Mouse (Mus musculus) lung, postnatal 0 days (tissue): ENCODE data around the gene Hscb. TPM values are rescaled to one million over a fixed set of nuclear protein-coding genes. Genes with fewer than 3 reads are reported as not detected.

Experiments
- ATAC-seq: fragments of 200-750 bp; cut with Nextera tagmentation; 2 replicates; pipeline ENCODE4 v1.8.0; 2017; ENCODE audit warnings: moderate library complexity
- DNase-seq: peaks from one replicate; pipeline ENCODE4 v3.0.0-alpha.2; 2016; ENCODE audit warnings: low spot score
- H3K27ac ChIP-seq: fragments of 300-500 bp; sonication (generic); 2 replicates; pipeline ENCODE4 v1.5.1; 2014; ENCODE audit warnings: antibody characterized with exemption, mild to moderate bottlenecking, low read length, mixed read lengths
- H3K27me3 ChIP-seq: fragments of 300-500 bp; sonication (generic); replicated peaks from 2 replicates; pipeline ENCODE4 v1.6.1; 2014; ENCODE audit warnings: low read length, mixed read lengths; ENCODE audit not compliant: insufficient read depth
- H3K36me3 ChIP-seq: fragments of 300-500 bp; sonication (generic); 2 replicates; pipeline ENCODE4 v1.6.1; 2014; ENCODE audit warnings: low read length, mixed read lengths; ENCODE audit not compliant: insufficient read depth
- H3K4me1 ChIP-seq: fragments of 300-500 bp; sonication (generic); 2 replicates; pipeline ENCODE4 v1.6.1; 2014; ENCODE audit warnings: antibody characterized with exemption, low read depth, low read length, mixed read lengths; ENCODE audit not compliant: insufficient read depth
- H3K4me2 ChIP-seq: fragments of 300-500 bp; sonication (generic); replicated peaks from 2 replicates; pipeline ENCODE4 v1.6.1; 2014; ENCODE audit warnings: low read depth, mild to moderate bottlenecking, low read length, moderate library complexity, mixed read lengths
- H3K4me3 ChIP-seq: fragments of 300-500 bp; sonication (generic); 2 replicates; pipeline ENCODE4 v1.5.1; 2014; ENCODE audit warnings: low read depth, low read length
- H3K9ac ChIP-seq: fragments of 300-500 bp; sonication (generic); replicated peaks from 2 replicates; pipeline ENCODE4 v1.6.1; 2014; ENCODE audit warnings: low read depth, mild to moderate bottlenecking
- H3K9me3 ChIP-seq: fragments of 300-500 bp; sonication (generic); 2 replicates; pipeline ENCODE4 v1.6.1; 2016; ENCODE audit warnings: low read length, mixed read lengths
- CTCF ChIP-seq: IDR thresholded peaks from 2 replicates; pipeline ENCODE4 v1.5.1; 2016; ENCODE audit warnings: antibody characterized with exemption, mild to moderate bottlenecking
- EP300 ChIP-seq: IDR thresholded peaks from 2 replicates; pipeline ENCODE4 v1.6.1; 2016; ENCODE audit warnings: antibody characterized with exemption, mild to moderate bottlenecking, control low read depth
- WGBS: fragments of 180-500 bp; shearing (Covaris S2); extraction: QIAGEN DNeasy Blood & Tissue Kit; methylation state at CpG from one replicate; pipeline ENCODE4 v1.1.7; 2014; 5-methylcytosine and 5-hydroxymethylcytosine counted together
- polyA plus RNA-seq: library from polyadenylated mRNA; unstranded; fragments of >200 nt; fragmentation: Nextera tagmentation; extraction: Ambion mirVana; gene quantifications from 2 replicates; pipeline ENCODE4 v1.2.1, GENCODE M21; 2015

Gene Hscb
- polyA plus RNA-seq, 1 experiment from 2014 or later, result 32.0 TPM

DNA sequence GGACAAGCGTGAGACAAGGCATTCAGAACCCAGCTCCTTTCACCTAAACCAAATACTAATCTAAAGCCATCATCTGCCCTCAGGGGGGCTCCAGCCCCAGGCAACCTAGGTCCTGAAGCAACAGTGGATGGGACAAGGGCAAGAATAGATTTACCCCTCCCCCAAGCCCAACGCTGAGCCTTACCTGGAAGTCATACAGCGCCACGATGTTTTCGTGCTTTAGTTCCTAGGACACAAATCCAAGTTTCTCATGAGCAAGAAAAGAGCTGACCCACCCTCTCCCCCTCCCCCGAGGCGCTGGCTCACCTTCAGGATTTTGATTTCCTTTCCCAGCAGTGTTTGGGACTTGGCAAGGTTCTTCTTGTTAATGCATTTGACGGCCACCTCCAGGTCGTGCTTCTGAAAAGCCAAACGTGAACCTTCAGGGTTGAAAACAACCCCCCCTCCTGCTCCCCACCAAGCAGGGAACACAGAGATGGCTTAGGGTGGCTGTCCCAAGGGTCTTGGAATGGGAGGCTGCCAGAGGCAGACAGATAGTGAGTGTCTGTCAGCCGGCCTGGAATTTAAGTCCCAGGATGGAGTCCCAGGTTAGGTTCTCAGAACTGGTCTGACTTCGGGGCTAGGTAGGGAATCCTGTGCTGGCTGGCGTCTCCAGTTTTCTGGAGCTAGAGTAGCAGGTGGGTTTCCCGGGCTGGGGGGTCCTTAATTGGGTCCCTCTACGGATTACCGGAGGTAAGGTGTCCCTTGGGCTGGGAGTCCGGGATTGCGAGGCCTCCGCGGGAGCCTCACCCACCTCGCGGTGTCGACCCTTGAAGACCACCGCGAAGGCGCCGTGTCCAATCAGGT, 30.5 kb downstream of the Hscb start:
- peaks cover 7% of the 10 kb centered on the region; the same call in 1 of the 2 replicates for H3K4me1 ChIP-seq
- H3K4me3 ChIP-seq, result peak overlapping the region; percentile 97
- H3K27me3 ChIP-seq, result no peaks in the 10 kb centered on the region
- H3K36me3 ChIP-seq, result peaks cover 6% of the 10 kb centered on the region; the same call in 1 of the 2 replicates
- no peaks in the 10 kb centered on the region for H3K9me3 ChIP-seq
- WGBS, result under 1% methylated on average over 27 of the region's 27 CpGs
- ATAC-seq, result no peak
- TF ChIP-seq CTCF (0 out of 2 replicates have a peak, but pooled peaks have one; percentile 3), EP300 (no peak)
- peak overlapping the region; percentile 95 for H3K4me2 ChIP-seq
- H3K27ac ChIP-seq, result peak overlapping the region; percentile 94
- peak; percentile 49 for DNase-seq
- peak overlapping the region; percentile 95 for H3K9ac ChIP-seq

DNA sequence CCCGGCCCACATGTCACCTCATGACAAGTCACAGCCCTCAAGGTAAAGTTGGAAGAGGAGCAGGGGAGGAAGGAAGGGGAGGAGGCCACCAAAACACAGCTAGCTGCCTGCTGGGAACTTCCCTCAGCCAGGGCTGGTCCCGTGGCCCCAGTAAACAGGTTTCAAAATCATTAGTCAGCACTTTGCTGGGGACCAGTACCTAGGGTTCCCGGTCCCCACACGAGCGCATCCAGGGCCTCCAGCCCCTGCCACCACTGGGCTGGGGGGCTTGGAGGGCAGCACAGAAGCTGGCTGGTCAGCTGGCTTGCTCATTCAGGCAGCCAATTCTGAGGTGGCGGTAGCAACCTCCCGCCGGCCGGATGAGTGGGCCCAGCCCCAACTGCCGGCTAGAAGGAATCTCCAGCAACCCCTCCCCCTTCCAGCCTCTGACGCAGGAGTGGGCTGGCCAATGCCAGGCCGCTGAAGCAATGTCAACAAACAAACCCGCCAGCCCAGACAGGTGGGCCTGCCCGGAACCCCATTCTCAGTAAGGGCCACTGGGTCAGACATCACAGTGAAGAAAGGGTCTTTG, 31.4 kb downstream of the Hscb start:
- Histone ChIP-seq H3K27ac (peak overlapping the region; percentile 94), H3K27me3 (no peaks in the 10 kb centered on the region), H3K36me3 (peaks cover 6% of the 10 kb centered on the region; the same call in 1 of the 2 replicates), H3K4me3 (peak overlapping the region; percentile 97), H3K9me3 (no peaks in the 10 kb centered on the region), H3K9ac (peak overlapping the region; percentile 95), H3K4me1 (peaks cover 7% of the 10 kb centered on the region; the same call in 1 of the 2 replicates), H3K4me2 (peak overlapping the region; percentile 95)
- ATAC-seq (peak; percentile 78), DNase-seq (peak; percentile 97)
- peak; percentile 24; the same call in 1 of the 2 replicates for TF ChIP-seq EP300
- no peak for TF ChIP-seq CTCF
- 2% methylated on average over 14 of the region's 14 CpGs for WGBS

DNA sequence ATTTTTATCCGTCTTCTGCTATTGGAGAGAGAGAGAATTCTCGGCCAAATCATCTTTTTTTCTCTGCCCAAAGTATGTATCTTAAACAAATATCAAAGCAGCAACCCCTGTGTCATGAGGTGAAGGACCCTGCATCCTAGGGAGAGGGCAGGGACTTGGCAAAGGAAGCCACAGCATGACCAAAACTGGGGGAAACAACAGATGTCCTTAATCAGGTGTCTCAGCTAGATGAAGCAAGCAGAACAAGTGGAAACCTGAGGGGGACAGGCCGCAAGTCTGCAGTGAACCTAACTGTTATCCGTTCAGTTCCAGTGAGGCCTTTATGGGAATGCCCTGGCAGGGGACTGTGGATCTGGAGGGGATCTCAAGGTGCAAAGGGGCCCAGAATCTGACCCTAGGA, 32.1 kb downstream of the Hscb start:
- Histone ChIP-seq H3K9ac (peak overlapping the region; percentile 44), H3K9me3 (no peaks in the 10 kb centered on the region), H3K27ac (peak overlapping the region; percentile 94), H3K27me3 (no peaks in the 10 kb centered on the region), H3K4me3 (peak overlapping the region; percentile 97), H3K36me3 (peaks cover 6% of the 10 kb centered on the region; the same call in 1 of the 2 replicates), H3K4me2 (peak overlapping the region; percentile 95), H3K4me1 (peaks cover 7% of the 10 kb centered on the region; the same call in 1 of the 2 replicates)
- DNase-seq (no peak), ATAC-seq (no peak)
- WGBS, result 70% methylated on average over 4 of the region's 4 CpGs
- no peak for TF ChIP-seq EP300
- no peak for TF ChIP-seq CTCF

DNA sequence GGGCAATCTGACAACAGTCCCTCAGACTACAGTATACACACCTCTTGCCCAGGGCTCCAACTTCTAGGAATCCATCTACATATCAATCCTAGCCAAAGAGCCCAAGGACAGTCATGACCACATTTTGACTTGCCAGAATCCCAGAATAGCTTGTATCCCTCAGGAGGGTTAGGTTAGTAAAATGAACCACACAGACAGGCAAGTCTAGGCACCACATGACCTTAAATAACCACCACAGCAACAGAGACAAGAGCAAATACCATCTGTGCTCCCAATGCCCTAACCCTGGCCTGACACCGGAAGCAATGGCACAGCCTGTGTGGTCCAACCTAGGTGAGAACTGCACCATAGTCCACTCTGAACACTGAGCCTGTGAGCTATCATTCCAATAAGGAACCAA, 32.9 kb downstream of the Hscb start:
- 68% methylated on average over 1 of the region's 1 CpGs for WGBS
- peaks cover 6% of the 10 kb centered on the region; the same call in 1 of the 2 replicates for H3K36me3 ChIP-seq
- TF ChIP-seq CTCF, result no peak
- no peak for TF ChIP-seq EP300
- no peak overlapping the region for H3K4me3 ChIP-seq
- H3K9ac ChIP-seq, result no peak overlapping the region
- peaks cover 7% of the 10 kb centered on the region; the same call in 1 of the 2 replicates for H3K4me1 ChIP-seq
- no peaks in the 10 kb centered on the region for H3K9me3 ChIP-seq
- no peaks in the 10 kb centered on the region for H3K27me3 ChIP-seq
- ATAC-seq (no peak), DNase-seq (no peak)
- no peak overlapping the region for H3K4me2 ChIP-seq
- H3K27ac ChIP-seq, result no peak overlapping the region

DNA sequence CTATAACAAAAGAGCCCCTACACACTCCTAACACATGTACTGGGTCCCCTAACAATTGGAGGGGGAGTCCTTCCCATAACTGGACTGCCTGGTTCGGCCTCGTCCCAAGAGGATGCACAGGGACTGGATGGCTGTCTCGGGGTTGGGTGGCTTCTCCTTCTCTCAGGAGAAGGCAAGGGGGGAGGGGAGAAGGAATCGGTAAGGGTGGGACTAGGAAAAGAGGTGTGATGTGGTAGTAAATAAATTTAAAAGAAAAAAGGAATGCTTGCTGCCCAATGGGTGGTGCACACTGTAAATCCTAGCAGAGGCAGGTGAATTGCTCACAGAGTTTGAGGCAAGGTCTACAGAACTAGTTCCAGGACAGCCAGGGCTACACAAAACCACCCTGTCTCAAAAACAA, 33.4 kb downstream of the Hscb start:
- peaks cover 7% of the 10 kb centered on the region; the same call in 1 of the 2 replicates for H3K4me1 ChIP-seq
- WGBS, result 84% methylated on average over 4 of the region's 4 CpGs
- H3K9me3 ChIP-seq, result no peaks in the 10 kb centered on the region
- no peak overlapping the region for H3K27ac ChIP-seq
- H3K4me2 ChIP-seq, result no peak overlapping the region
- no peaks in the 10 kb centered on the region for H3K27me3 ChIP-seq
- H3K9ac ChIP-seq, result no peak overlapping the region
- TF ChIP-seq EP300 (no peak), CTCF (no peak)
- no peak overlapping the region for H3K4me3 ChIP-seq
- peaks cover 6% of the 10 kb centered on the region; the same call in 1 of the 2 replicates for H3K36me3 ChIP-seq
- ATAC-seq (no peak), DNase-seq (no peak)
